Mouse (Mus musculus) kidney, embryonic 14.5 days (tissue): Measurements from ENCODE around the gene Tmprss4. TPM values are rescaled to one million over a fixed set of nuclear protein-coding genes. Genes with fewer than 3 reads are reported as not detected.

Source experiments
- ATAC-seq: fragments of 200-750 bp; cut with Nextera tagmentation; 2 replicates; pipeline ENCODE4 v1.8.0; 2017; ENCODE audit warnings: moderate number of reproducible peaks, mild to moderate bottlenecking, moderate TSS enrichment, moderate library complexity; ENCODE audit not compliant: low FRiP score, low TSS enrichment
- H3K27ac ChIP-seq: fragments of 300-500 bp; sonication (generic); 2 replicates; pipeline ENCODE4 v1.5.1; 2014; ENCODE audit warnings: low read depth, mild to moderate bottlenecking, low read length, moderate library complexity, mixed read lengths
- H3K27me3 ChIP-seq: fragments of 300-500 bp; sonication (generic); 2 replicates; pipeline ENCODE4 v1.6.1; 2014; ENCODE audit warnings: mild to moderate bottlenecking, low read length; ENCODE audit not compliant: control insufficient read depth, insufficient read depth
- H3K36me3 ChIP-seq: fragments of 300-500 bp; sonication (generic); 2 replicates; pipeline ENCODE4 v1.6.1; 2014; ENCODE audit warnings: low read length, mixed read lengths; ENCODE audit not compliant: control insufficient read depth, insufficient read depth
- H3K4me1 ChIP-seq: fragments of 300-500 bp; sonication (generic); 2 replicates; pipeline ENCODE4 v1.6.1; 2014; ENCODE audit warnings: low read length, mixed read lengths; ENCODE audit not compliant: control insufficient read depth, insufficient read depth
- H3K4me2 ChIP-seq: fragments of 300-500 bp; sonication (generic); replicated peaks from 2 replicates; pipeline ENCODE4 v1.6.1; 2014; ENCODE audit warnings: low read depth, mild to moderate bottlenecking, low read length
- H3K4me3 ChIP-seq: fragments of 300-500 bp; sonication (generic); 2 replicates; pipeline ENCODE4 v1.5.1; 2014; ENCODE audit warnings: mild to moderate bottlenecking, low read length
- H3K9ac ChIP-seq: fragments of 300-500 bp; sonication (generic); 2 replicates; pipeline ENCODE4 v1.6.1; 2014; ENCODE audit warnings: low read depth, mild to moderate bottlenecking, low read length, moderate library complexity
- H3K9me3 ChIP-seq: fragments of 300-500 bp; sonication (generic); 2 replicates; pipeline ENCODE4 v1.6.1; 2016; ENCODE audit warnings: low read length; ENCODE audit not compliant: control insufficient read depth
- WGBS: fragments of 180-500 bp; shearing (Covaris S2); extraction: QIAGEN DNeasy Blood & Tissue Kit; methylation state at CpG from one replicate; pipeline ENCODE4 v1.1.7; 2014; 5-methylcytosine and 5-hydroxymethylcytosine counted together
- polyA plus RNA-seq: library from polyadenylated mRNA; unstranded; fragments of >200 nt; fragmentation: Nextera tagmentation; extraction: Ambion mirVana; gene quantifications from 2 replicates; pipeline ENCODE4 v1.2.1, GENCODE M21; 2014

Gene Tmprss4
- polyA plus RNA-seq, 1 experiment from 2014 or later: 1.1 TPM

DNA sequence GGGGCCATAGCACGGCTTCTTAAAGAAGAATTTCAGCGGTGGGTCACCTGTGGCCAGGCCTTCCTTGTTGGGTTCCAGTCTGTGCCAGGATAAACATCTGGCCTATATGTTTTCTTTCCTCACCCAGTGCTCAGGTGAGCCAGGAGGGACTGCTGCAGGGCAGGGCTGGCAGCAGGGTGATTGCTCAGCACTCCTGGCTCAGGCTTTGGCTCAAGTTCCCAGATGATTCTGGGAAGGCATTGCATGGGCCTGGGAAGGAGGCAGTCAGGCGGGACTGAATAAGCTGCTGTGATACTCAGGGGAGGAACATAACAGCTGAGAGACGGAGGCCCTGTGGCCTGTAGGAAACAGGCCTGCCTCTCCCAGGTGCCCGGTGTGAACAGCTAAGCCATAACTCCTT, 1.3 kb upstream of the Tmprss4 start:
- no peaks in the 10 kb centered on the region for H3K9me3 ChIP-seq
- ATAC-seq: peak; percentile 75; the same call in 1 of the 2 replicates
- H3K27ac ChIP-seq: no peak overlapping the region
- H3K4me2 ChIP-seq: no peak overlapping the region
- H3K27me3 ChIP-seq: no peaks in the 10 kb centered on the region
- 0 out of 2 replicates have a peak, but pooled peaks cover 4% of the 10 kb centered on the region for H3K4me1 ChIP-seq
- H3K4me3 ChIP-seq: no peak overlapping the region
- WGBS: 47% methylated on average over 5 of the region's 5 CpGs
- H3K36me3 ChIP-seq: no peaks in the 10 kb centered on the region
- H3K9ac ChIP-seq: no peak overlapping the region

DNA sequence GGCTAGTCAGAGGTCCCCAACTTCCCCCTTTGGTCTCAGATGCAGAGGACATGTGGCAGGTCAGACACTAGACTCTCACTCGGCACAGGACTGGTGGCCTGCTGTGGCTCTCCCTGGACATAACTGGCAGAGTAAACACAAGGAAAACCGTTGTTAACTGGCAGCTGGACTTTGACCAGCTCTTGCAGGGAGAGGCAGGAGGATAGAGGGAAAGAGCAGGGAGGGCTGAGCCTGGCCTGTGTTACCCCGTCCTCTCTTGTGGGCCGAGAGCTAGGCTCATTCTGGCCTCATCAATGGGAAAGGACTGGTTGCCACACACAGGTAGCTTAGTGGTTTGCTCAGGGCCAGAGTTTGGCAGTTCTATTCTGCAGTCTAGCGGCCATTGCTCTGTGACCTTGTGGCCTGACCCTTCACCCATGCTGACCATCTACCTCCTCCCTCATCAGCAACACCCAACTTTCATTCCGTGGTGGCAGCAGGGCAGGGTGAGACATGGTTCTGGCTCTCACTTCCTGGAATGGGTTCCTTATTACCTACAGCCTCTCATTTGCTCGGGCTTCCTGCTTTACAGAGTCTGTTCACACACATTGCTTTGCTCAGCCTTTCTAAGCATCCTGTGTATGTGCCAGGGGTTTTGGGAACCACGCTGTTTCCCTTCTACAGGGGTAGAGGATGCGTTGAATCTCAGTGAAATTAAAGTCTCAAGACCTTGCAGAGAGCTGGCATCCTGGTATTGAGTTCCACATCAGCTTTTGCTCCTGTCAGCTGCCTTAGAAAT, 1.7 kb downstream of the Tmprss4 start:
- H3K4me2 ChIP-seq: no peak overlapping the region
- no peak for ATAC-seq
- H3K4me3 ChIP-seq: no peak overlapping the region
- 71% methylated on average over 9 of the region's 9 CpGs for WGBS
- no peak overlapping the region for H3K9ac ChIP-seq
- H3K27ac ChIP-seq: no peak overlapping the region
- H3K27me3 ChIP-seq: no peaks in the 10 kb centered on the region
- H3K4me1 ChIP-seq: 0 out of 2 replicates have a peak, but pooled peaks cover 4% of the 10 kb centered on the region
- H3K36me3 ChIP-seq: no peaks in the 10 kb centered on the region
- H3K9me3 ChIP-seq: no peaks in the 10 kb centered on the region

DNA sequence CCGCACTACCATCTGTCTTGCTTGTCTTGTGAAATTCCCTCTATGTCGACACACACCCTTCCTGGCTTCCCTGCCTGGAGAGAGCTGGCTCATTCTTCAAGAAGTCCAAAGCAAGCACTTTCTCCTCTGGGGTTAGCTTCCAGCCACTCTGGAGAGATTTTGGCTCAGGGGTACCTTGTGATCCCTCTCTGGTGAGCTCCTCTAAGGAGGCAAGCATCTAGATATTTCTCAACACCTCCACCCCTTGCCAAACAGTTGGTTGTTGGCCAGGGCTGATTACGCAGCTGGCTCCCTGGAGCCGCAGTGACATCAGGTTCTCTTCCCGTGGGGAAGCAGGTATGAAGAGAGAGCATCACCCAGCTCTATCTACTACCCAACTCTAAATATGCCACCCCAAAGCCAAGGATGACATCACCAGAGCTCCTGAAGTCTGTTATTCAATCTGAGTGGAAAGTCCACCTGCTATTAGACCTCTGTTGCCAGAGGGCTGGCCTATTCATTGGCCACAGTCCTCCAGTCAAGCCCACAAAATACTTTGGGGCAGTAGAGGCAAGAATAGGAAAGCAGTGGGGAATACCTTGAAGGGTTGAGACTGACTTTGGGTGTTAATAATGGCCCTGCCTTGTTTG, 2.5 kb downstream of the Tmprss4 start:
- Histone ChIP-seq H3K27ac (no peak overlapping the region), H3K4me2 (no peak overlapping the region)

GRCm38 (mm10) chr9:45197549-45197948, 6.3 kb downstream of the Tmprss4 start:
- Histone ChIP-seq H3K27ac (no peak overlapping the region), H3K4me3 (no peak overlapping the region), H3K9ac (no peak overlapping the region), H3K4me1 (no peaks in the 10 kb centered on the region), H3K9me3 (no peaks in the 10 kb centered on the region), H3K36me3 (no peaks in the 10 kb centered on the region), H3K4me2 (no peak overlapping the region), H3K27me3 (no peaks in the 10 kb centered on the region)
- ATAC-seq: no peak
- 85% methylated on average over 5 of the region's 5 CpGs for WGBS

More for the DNA sequence above, 2.5 kb downstream of the Tmprss4 start:
- ATAC-seq: no peak
- Histone ChIP-seq H3K4me3 (no peak overlapping the region), H3K27me3 (no peaks in the 10 kb centered on the region), H3K9me3 (no peaks in the 10 kb centered on the region), H3K4me1 (0 out of 2 replicates have a peak, but pooled peaks cover 4% of the 10 kb centered on the region), H3K36me3 (no peaks in the 10 kb centered on the region), H3K9ac (no peak overlapping the region)
- 88% methylated on average over 5 of the region's 5 CpGs for WGBS

- Histone ChIP-seq H3K27me3 (no peaks in the 10 kb centered on the region), H3K9ac (no peak overlapping the region), H3K36me3 (no peaks in the 10 kb centered on the region), H3K4me3 (no peak overlapping the region), H3K9me3 (no peaks in the 10 kb centered on the region), H3K4me1 (no peaks in the 10 kb centered on the region), H3K27ac (no peak overlapping the region), H3K4me2 (no peak overlapping the region)
- 73% methylated on average over 8 of the region's 8 CpGs for WGBS
- no peak for ATAC-seq
These were observed 7.6 kb downstream of the Tmprss4 start for GRCm38 (mm10) chr9:45196125-45196830.

DNA sequence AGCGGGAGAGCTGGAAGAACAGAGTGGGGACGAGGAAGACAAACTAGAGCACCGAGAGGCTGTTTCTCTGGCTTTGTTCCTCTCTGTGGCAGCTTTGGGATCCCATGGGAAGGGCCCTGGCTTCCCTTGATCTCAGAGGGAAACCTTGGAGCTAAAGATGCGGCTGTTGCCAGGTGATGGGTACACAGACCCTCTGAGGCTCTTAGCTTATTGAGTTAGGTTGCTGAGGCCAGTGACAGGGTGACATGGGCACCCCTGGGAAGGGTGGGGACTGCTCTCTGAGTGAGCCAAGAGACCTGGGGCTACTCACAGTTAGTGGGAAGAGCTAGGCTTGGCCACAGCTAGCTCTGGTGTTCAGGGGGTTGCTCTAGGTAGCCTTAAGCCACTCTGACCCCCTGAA, 8.4 kb downstream of the Tmprss4 start:
- WGBS: 74% methylated on average over 4 of the region's 4 CpGs
- Histone ChIP-seq H3K9me3 (no peaks in the 10 kb centered on the region), H3K4me3 (no peak overlapping the region), H3K27me3 (no peaks in the 10 kb centered on the region), H3K27ac (no peak overlapping the region), H3K4me1 (no peaks in the 10 kb centered on the region), H3K36me3 (no peaks in the 10 kb centered on the region), H3K9ac (no peak overlapping the region), H3K4me2 (no peak overlapping the region)
- ATAC-seq: no peak

DNA sequence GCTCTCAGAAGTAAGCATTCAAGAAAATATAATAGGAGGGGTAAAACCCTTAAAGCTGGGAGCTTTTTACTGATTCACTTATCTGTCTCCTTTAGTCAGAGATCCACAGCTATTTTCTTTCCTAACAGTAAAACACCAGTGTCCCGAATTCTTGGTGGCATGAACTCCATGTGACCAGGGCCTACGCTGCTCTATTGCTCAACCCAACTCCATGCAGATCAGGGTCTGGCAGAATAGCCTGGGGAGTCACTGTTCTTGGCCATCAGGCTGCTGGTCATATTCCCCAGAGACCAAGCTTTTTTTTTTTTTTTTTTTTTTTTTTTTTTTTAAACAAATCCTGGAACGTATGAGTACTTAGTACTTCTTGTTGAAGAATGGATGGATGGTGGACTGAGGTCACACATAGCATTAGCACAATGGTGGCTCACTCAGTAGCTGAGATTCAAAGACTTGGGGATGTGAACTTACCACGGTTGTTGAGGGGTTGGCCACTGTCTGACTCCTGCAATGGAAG, 14.2 kb downstream of the Tmprss4 start:
- Histone ChIP-seq H3K9ac (no peak overlapping the region), H3K36me3 (no peaks in the 10 kb centered on the region), H3K27ac (no peak overlapping the region), H3K27me3 (no peaks in the 10 kb centered on the region), H3K4me3 (no peak overlapping the region), H3K9me3 (no peaks in the 10 kb centered on the region), H3K4me1 (no peaks in the 10 kb centered on the region), H3K4me2 (no peak overlapping the region)
- ATAC-seq: no peak
- 89% methylated on average over 4 of the region's 4 CpGs for WGBS

DNA sequence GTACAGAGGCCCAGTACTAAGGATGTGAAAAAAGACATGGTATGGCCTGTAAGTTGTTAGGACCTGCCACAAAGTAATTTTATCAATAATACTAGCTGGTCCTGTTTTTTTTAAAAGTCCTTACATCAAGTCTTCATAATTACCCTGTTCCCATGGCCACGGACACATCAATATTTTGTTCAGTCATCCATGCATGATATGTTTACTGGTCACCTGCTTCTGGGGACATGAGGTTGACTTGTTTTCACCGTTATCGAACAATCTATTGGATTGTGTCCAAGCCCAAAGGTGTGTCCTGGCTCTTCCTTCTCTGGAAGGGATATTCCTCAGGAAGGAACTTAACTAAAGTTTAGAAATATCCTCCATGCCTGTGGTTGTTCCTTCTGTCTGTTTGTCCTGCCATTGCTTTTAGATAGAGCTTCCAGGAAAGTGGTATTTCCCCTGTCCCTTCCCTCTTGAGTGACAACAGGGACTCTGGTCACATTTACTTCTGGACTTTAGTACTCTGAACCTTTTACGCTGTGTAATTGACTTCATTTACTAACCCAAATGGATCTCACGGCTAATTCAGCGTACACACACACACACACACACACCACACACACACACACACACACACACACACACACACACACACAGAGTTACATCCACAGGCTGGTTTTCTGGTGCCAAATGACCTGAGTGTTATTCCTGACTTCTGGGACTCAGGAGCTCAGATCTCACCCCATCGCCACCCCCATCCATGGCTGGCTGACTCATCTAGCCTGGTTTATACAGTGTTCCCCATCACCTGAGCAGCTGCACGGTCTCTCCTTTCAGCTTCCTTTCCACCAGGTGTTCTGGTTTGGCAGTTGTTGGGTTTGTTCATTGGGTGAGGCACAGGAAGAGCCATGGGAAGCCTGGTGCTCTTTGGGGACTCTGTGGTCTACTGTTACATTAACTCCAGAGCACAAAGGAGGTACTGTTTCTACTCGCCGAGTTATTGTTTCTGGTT, 15.0 kb downstream of the Tmprss4 start:
- 82% methylated on average over 10 of the region's 10 CpGs for WGBS
- Histone ChIP-seq H3K27me3 (no peaks in the 10 kb centered on the region), H3K27ac (no peak overlapping the region), H3K4me2 (no peak overlapping the region), H3K9ac (no peak overlapping the region), H3K4me1 (no peaks in the 10 kb centered on the region), H3K36me3 (no peaks in the 10 kb centered on the region), H3K4me3 (no peak overlapping the region), H3K9me3 (no peaks in the 10 kb centered on the region)
- ATAC-seq: no peak
